Mouse (Mus musculus): Measurements from ENCODE around the gene Adcy1.
"Not testable (repeated sequence)": the region's sequence is repeated elsewhere in the genome, so short reads cannot be mapped to it uniquely, and the experiment has no call there.

Adcy1 gene

DNA sequence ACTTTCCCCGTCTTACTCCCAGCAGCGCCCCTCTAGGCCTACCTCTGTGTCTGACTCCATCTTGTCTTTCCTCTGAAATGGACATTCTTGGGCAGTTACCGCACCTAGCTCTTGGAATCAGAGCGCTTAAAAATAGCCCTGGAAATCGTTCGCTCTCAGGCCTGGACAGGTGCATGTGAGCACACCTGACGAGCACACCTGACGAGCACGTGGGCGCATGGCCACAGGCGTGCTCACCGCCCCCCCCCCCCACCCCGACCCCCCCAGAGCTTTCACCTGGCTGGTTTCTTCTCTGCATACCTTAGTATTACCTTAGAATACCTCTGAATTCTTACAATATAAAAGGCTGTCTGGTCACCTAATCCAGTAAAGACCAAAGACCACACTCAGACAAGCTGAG lies 125.2 kb downstream of the Adcy1 start, which contains the start of gene Gm11985:
TSS of gene Gm11985 (minus strand) at position 101 of the 400 bp plus-strand sequence.
- DNase-seq: no peak

DNA sequence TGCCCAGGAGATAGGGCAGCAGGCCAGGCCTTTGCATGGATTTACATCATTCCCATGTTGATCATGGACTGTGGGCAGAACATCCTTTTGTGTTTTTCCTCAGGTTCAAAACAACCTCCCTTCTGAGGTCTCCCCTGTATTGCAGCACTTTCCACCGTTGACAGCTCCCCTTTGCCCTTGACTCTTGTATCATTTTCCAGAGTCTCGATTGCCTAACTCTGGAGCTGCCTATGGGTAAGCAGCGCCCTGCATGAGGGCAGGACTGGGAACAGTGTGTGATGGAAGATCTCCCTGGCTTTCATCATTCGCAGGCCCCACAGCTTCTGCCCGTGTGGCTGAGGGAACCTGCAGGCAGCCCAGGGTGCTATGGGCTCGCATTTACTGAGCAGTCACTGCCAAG lies 129.4 kb downstream of the Adcy1 start:
- DNase-seq: no peak

DNA sequence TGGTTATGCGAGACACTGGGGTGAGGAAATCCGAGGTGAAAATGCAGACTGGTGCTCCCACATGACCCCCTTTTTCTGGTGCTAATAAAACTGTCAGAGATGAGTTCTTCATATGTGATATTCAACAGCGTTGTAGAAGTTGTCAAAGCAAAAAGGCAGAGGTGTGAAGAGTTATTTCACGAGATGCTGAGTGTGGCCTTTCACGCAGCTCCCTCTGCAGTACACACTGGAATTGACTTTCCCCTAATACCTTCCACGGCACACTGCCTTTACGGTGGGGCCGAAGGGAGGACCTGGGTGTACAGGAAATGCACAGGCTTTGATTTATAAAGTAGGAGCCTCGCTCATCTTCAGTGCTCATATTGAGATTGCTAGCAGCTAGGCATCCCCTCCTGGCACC lies 129.8 kb downstream of the Adcy1 start:
- no peak for DNase-seq

DNA sequence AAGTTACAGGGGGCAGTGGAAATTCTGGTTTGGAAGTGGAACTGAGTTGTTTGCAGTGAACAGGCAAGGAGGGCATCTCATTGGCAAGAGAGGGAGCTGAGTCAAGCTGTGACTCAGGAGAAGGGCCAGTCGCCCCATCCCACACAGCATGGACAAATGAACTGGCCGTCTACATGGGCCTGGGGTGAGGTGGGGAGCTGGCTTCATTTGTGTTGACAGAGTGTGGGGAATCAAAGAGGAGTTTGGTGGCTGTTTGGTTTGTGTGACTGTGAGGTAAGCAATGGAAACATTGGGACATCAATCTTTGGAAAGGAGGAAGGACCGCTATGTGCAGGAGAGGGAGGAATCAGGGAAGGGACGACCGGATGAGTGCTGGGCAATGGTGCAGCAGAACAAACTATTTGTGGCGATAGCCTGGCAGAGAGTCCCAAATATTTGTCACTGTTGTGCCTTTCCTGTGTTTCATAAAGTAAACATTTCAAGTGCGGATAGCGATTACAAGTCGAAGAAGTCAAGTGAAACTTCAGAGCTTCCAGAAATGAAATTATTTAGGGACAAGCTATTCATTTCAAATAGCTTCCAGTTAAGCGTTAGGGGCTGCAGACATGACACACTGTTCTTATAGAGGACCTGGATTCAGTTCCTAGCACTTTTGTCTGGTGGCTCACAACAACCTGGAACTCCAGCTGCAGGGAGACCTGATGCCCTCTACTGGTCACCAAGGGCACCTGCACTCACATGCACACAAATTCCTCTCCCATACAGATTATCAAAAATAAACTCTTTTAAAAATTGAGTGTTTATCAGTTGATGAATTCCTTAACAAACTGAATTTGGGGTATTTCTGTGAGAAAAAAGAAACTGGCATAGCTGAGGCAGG lies 131.4 kb downstream of the Adcy1 start:
- no peak for DNase-seq

DNA sequence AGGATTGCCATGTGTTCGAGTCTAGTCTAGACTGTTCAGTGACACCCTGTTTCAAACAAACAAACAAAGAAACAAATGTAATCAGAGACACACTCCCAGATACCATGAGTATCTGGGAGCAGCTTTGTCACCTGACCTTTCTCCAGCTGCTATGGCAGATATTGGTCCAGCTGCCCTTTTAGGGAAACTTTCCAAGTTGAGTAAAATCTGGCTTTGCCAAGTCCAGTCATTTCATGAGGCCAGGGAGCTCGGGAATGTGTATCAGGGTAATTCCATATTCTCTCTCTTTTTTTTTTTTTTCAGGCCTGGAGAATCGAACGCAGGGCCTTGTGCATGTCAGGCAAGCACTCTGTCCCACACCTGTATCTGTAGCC lies 132.0 kb downstream of the Adcy1 start:
- DNase-seq: no peak

DNA sequence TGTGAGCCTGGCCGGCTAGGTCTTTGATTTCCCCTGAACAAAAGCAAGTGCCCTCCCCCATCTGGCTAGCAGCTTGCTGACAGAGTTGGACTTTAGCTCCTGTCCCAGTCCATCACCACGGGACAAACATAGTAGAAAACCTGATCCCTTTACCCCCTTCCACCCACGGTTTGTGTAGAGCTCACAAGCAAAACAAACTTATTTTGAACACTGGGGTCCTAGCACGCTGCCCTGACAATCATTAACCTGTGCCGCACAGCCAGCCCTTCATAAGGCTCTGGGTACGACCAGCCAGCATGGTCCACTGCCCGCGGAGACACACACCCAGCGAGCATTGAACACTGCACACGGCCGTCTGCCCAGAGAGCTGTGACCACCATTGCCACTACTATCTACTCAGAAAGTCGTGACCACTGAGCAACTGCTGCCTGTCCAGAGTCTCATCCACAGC lies 134.2 kb downstream of the Adcy1 start, which contains the start of gene Igfbp1:
TSS of gene Igfbp1 (plus strand) at position 292 of the 451 bp plus-strand sequence.
- DNase-seq: no peak

DNA sequence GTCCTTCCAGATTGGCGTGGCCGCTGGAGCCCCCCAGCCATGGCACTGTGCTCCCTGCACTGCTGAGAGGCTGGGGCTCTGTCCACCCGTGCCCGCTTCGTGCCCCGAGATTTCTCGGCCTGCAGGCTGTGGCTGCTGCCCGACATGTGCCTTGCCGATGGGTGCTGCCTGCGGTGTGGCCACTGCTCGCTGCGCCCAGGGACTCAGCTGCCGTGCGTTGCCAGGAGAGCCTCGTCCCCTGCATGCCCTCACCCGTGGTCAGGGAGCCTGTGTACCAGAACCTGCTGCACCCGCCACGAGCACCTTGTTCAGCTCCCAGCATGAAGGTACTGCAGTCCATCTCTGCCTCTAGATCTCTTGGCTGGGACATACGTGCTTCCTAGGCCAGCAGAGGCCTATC lies 134.7 kb downstream of the Adcy1 start:
- DNase-seq: no peak

DNA sequence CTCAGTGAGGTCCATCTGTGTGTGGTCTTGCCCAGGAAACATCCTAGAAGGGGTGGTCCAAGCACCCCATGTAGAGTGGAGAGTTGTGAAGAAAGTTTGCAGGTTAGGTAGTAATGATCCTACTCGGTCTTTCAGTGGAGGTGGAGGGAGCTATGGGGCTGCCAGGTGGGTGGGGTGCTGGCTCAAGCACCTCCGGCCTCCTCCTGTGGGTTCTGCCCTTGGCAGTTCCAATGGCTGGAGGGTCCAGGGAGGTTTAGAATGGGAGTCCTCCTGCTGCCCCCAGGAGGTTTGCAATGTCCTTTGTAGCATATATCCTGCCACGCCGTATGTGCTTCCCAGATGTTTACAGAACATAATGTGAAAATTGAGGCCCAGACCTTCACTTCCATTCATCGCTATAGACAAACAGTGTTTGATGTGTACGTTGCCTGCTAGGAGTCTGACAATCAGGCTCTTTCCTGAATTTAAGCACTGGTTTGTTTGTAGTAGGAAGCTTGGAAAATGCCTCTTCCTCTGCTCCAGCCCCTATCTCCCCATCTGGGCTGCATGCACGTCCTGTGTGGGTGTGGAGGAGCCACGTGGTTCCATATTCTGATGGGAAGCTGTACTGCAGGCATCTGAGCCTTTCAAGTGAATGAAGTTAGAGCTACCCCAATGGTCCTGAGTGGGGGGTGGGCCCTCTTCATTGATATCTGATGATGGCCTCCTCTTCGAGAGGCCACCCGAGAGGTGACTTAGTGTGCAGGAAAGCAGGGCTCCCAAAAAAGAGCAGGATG lies 135.4 kb downstream of the Adcy1 start:
- no peak for DNase-seq

DNA sequence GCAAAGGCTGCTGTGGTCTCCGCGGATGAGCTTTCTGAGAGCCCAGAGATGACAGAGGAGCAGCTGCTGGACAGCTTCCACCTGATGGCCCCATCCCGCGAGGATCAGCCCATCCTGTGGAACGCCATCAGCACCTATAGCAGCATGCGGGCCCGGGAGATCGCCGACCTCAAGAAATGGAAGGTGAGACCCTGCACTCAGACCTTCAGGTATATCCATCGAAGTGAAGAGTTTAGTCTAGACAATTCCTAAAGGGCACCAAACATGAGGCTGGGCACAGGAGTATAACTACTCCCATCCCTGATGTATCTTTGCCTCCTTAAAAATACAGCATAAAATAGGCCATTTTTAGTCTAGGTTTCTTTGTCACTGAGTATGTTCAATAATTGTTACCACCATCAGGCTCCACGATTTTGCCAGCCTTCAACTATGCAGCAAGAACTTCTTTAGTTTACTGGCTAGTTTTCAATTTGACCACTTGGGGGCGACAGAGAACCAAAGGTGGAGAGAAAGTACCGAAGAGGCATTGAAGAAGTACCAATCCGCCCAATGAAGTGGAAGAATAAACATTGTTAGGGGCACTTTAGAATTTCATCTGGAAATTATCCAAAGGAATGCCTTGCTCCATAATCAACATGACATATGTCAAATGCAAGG lies 136.6 kb downstream of the Adcy1 start:
- peak; percentile 53 for DNase-seq

DNA sequence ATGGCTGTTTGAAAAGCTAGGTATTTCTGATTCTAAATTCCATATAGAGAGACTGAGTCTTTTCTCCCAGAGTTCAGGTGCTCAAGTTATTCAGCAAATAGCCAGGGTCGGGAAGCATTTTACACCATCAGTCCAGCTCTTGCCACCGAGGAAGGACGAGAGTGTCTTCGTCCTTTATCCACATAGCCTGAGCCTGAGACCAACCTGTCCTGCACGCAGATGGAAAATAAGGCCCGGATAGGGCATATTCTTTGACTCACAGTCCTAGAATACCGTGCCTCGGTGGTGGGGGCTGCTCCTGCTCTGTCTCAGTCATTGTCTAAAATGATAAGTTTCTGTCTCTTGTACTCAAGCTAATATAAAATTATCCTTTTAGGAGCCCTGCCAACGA lies 137.1 kb downstream of the Adcy1 start:
- no peak for DNase-seq

DNA sequence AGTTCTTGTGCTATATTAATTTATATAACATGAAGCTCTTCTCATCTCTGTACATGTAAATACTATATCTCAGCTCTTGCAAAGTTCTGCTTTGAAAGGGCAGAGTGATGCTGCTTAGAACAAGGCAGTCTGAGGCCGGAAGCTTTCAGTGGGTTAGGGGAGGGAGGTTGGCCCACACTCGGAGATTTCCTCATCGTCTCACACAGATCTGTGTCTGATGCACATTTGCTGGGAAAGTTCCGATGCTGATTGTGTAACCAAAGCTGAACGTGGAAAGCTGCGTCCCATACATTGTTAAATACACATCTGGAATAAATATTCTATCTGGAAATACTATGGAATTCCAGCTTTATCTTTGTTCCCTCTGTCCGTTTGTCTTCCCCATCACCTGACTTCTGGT lies 138.9 kb downstream of the Adcy1 start:
- no peak for DNase-seq

DNA sequence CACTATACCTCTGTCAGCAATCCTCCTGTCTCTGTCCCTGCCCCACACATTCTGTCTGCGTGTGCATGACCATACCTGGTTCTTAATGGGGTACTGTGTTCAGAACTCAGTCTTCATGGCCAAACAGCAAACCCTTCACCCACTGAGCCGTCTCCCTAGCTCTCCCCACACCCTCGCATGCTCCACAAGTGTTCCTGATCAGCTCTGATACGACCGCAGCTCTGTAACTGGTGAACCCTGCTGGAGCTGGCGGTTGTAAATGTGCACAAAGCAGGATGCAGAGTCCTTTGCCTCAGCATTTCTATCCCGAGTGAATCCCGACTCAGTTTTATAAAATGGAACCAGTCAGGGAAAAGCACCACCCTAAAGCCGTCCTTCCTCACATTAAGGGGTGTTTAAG lies 140.6 kb downstream of the Adcy1 start:
- no peak for DNase-seq

DNA sequence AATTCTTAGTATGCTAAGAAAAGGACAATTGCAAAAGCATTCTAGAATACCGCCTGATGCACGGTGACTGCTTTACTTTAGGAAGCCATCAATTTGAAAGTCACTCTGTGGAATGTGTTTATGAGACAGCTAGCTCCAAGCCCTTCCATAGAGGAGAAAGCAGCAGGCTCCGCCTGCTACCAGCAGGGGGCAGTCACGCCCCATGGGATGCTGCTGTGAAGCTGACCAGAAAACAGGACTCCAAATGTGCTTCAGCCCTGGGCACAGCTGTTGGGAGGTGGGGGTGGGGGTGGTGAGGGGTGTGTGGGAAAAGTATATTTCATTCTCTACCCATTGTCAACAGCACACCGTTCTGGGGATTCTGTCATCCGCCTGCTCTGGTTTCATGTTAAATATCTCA lies 147.1 kb downstream of the Adcy1 start:
- peak; percentile 45 for DNase-seq

DNA sequence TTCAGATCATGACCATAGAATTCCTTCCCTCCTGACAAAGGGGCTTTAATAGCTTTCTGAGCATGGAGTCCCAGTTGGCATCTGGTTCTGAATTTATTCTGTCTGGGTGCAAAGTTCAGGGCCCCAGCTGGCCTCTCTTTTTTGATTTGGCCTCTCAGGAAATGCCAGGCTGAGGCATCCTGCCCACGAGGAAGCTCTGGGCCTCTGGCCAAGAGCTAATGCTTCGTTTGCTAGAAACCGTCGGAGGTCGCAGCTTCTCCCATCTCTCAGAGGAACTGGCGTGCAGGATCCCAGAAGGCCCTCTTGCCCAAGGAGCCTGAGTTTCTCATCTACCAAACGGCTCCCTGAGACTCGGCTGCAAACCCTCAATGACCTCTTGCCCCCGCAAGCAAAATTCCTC lies 147.9 kb downstream of the Adcy1 start:
- DNase-seq: no peak

DNA sequence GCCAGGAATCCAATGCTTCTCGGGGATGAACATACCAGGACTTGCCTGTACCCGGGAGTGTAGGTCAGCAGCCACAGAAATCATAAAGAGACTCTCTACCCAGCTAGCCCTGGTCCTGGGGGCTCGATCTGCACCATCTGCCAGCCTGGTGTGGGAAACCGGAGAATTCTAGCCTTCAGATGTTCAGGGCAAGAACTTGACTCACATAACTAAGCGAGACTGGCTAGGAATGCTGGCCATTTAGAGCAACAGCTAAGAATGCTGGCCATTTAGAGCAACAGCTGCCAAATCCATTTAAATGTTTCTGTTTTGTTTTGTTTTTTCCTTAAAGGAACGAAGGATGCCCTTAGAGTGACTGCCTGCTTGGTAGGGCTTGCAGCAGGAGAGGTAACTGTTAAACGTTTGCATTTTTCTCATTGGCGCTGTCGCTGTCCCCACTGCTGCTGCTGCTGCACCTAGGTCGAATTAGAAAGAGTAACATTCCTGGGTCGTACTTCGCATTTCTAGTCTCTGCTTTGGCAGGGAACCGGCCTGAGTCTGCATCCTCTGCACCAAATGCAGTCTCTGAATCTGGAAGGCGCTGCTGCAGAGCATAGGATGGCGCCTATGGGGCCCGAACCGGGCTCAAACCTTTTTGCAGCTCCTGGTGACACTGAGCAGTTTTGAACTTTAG lies 149.0 kb downstream of the Adcy1 start:
- no peak for DNase-seq

DNA sequence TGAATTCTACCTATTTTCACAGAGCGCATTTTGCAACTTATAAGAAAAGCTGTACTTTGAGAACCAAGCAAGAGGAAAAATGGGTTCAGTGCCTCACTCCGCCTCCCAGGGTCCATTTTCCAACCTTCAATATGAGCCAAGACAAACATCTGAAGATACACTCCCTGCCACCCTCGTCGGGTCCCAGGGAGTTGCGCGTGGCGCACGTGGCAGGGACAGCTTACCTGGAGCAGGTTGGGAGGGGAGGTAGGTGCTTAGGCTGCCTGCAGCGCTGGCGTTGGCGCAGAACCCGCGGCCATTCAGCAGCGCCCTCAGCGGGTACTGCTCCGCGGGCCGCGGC lies 149.8 kb downstream of the Adcy1 start:
- no peak for DNase-seq

DNA sequence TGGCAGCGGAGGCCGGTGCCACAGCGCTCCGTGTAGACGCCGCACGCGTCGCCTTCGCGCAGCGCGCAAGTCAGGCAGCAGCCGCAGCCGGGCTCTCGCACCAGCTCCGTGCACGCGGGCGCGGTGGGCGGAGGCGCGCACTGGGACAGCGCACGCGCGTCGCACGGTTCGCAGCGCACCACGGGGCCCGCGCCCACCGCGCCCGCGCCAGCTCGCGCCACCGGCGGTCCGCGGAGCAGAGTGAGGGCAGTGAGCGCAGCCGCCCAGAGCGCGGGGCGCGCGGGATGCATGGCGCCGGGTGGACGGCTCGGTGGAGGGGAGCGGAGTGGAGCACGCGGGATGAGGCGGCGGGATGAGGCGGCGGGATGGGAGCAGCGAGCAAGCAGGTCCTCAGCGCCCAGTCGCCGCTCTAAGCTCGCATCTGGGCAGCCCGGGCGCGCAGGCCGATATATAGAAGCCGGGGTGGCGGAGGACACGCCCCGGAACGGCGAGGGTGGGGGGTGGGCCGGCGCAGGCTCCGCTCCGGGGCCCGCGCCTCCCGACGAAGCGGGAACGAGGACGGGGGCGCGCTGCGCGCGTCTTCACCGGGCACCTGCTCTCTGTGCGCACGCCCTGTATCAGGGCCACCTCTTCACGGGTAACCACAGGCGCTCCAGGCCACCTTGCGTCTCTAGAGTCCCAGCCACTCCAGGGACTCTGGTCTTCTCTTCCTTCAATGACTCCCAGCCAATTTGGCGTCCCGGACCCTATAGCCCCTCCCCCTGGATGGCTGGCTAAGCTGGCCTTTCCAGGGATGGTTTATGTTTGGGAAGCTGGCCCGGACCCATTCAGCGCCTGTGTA lies 150.4 kb downstream of the Adcy1 start, which contains the start of gene Igfbp3:
TSS of gene Igfbp3 (minus strand) at position 423 of the 841 bp plus-strand sequence.
- peak; percentile 27 for DNase-seq

DNA sequence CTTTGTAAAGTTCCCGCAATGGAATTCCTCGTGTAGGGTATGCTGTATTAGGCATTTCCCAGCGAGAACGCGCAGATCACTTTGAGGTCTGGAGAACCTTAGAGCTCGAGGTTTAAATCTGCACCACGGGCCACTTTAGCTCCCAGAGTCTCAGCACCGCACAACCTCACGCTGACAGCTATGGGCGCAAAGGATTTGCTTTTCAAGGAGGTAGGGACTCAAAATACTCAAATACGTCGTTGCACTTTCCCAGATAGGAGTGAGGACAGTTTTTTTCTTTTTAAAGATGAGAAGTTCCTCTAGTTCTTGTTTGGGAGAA lies 151.0 kb downstream of the Adcy1 start:
- no peak for DNase-seq

DNA sequence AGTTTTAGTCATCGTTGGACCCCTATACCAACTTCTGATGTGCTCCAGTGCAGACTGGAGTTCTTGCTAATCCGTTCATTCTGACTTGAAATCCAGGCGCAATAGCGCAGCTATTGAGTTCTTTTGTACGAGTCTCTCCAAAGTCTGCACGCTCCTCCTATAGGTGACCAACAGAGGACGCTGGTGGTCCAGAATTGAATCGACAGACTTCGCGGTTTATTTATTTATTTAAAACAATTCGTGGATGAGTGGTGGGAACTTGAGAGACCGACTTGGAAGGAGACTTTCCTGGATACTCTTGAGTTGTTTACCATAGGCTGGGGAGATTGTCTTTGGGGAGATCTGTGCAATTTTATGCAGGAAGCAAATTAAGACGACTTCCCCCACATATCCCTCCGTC lies 151.5 kb downstream of the Adcy1 start:
- DNase-seq: no peak

DNA sequence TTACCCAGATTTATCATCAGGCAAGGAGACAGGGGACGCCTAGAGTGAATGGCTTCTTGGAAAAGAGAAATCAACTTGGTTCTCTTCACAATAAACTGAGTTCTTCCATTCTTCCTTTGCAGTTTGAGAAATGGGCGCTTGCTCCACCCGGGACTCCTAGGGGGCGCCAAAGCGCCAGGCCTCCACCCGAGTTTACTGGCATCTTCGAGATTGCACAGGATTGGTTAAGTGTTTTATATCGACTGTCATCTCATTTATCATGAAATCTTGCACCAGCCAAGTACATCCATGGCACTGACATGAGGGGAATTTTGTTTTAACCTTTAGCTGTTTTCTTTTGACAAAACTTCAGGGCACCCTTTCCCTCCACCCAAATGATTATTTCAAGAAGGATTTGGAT lies 152.4 kb downstream of the Adcy1 start:
- peak; percentile 35 for DNase-seq

DNA sequence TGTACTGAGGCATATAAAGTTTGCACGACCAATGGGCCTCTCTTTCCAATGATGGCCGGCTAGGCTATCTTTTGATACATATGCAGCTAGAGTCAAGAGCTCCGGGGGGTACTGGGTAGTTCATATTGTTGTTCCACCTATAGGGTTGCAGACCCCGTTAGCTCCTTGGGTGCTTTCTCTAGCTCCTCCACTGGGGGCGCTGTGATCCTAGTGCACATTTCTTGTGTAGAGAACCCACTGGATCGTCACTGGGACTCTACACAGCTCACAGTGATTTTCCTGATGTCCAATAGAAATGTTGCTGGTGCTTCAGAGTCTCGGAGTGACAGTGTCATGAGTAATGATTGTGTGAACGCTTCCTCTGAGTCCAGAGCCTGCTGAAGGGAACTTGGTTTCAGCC lies 158.5 kb downstream of the Adcy1 start:
- DNase-seq: not testable (repeated sequence)

DNA sequence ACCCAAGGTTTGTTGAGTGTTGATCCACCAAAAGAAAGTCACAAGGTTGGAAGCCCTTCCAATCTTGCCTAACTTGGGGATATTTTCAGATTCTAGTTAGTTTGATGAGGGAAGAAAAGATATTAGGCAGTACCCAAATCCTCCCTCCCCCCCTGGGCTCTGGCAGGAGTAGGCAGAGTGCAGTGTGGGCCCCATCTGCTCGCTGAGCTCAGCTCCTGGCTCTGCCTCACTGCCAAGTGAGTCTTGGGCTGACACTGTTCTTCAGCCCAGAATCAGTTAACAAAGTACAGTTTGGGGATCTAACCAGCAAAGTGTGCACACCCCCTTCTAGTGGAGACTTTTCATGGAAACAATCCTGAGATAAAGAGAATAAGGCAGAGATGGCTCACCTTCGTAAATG lies 162.9 kb downstream of the Adcy1 start:
- DNase-seq: no peak
